Mouse (Mus musculus) thymus, postnatal 0 days (tissue): ENCODE data around the gene Homer2. TPM values are rescaled to one million over a fixed set of nuclear protein-coding genes. Genes with fewer than 3 reads are reported as not detected.

Source experiments
- DNase-seq: peaks from one replicate; pipeline ENCODE4 v3.0.0-alpha.2; 2015; ENCODE audit warnings: low spot score
- polyA plus RNA-seq: library from polyadenylated mRNA; unstranded; fragments of >200 nt; fragmentation: Nextera tagmentation; extraction: Ambion mirVana; gene quantifications from 2 replicates; pipeline ENCODE4 v1.2.1, GENCODE M21; 2015

Homer2 gene
- polyA plus RNA-seq, 1 experiment from 2014 or later = 0.95 TPM

GRCm38 (mm10) chr7:81592686-81593085, 114.6 kb downstream of the Homer2 start:
- DNase-seq = no peak

- DNase-seq = no peak
These were observed 120.1 kb downstream of the Homer2 start for GRCm38 (mm10) chr7:81587238-81587637.

- no peak for DNase-seq
These were observed 122.0 kb downstream of the Homer2 start for GRCm38 (mm10) chr7:81585326-81585725.

GRCm38 (mm10) chr7:81583512-81583911, 123.8 kb downstream of the Homer2 start:
- no peak for DNase-seq

- DNase-seq = no peak
These were observed 128.0 kb downstream of the Homer2 start for GRCm38 (mm10) chr7:81579312-81579711.

- no peak for DNase-seq
These were observed 128.9 kb downstream of the Homer2 start for GRCm38 (mm10) chr7:81578413-81578812.

GRCm38 (mm10) chr7:81577872-81578271, 129.5 kb downstream of the Homer2 start:
- no peak for DNase-seq

- no peak for DNase-seq
These were observed 131.7 kb downstream of the Homer2 start for GRCm38 (mm10) chr7:81575606-81576005.

- no peak for DNase-seq
These were observed 133.5 kb downstream of the Homer2 start for GRCm38 (mm10) chr7:81573821-81574220.

- no peak for DNase-seq
These were observed 133.9 kb downstream of the Homer2 start for GRCm38 (mm10) chr7:81573397-81573796.

GRCm38 (mm10) chr7:81572610-81573268, 134.6 kb downstream of the Homer2 start:
- DNase-seq = no peak

GRCm38 (mm10) chr7:81571941-81572441, 135.3 kb downstream of the Homer2 start:
- DNase-seq = no peak

GRCm38 (mm10) chr7:81571108-81571940, 136.0 kb downstream of the Homer2 start, which contains the start of gene Whamm:
Gene Whamm (plus strand): TSS chr7:81571266.
- DNase-seq = peak; percentile 95

GRCm38 (mm10) chr7:81570752-81571107, 136.6 kb downstream of the Homer2 start:
- DNase-seq = no peak

- DNase-seq = no peak
These were observed 137.1 kb downstream of the Homer2 start for GRCm38 (mm10) chr7:81570271-81570670.

GRCm38 (mm10) chr7:81569851-81570250, 137.5 kb downstream of the Homer2 start:
- DNase-seq = no peak

GRCm38 (mm10) chr7:81567396-81567795, 139.9 kb downstream of the Homer2 start:
- no peak for DNase-seq

GRCm38 (mm10) chr7:81566892-81567291, 140.4 kb downstream of the Homer2 start, which contains the start of gene Fsd2:
Gene Fsd2 (minus strand): TSS chr7:81566944.
- DNase-seq = no peak

- no peak for DNase-seq
These were observed 141.0 kb downstream of the Homer2 start for GRCm38 (mm10) chr7:81566332-81566731.

- DNase-seq = no peak
These were observed 141.8 kb downstream of the Homer2 start for GRCm38 (mm10) chr7:81565381-81566055.

- DNase-seq = no peak
These were observed 142.6 kb downstream of the Homer2 start for GRCm38 (mm10) chr7:81564766-81565165.

GRCm38 (mm10) chr7:81563506-81564015, 143.8 kb downstream of the Homer2 start:
- DNase-seq = no peak
